Mouse (Mus musculus): ENCODE measurements at regions not wholly inside any gene's neighbourhood (a gene's known extent, or its start where the extent isn't known, plus 50 kb on each side); places are given as distances from the start of the nearest gene placed in this dataset.

DNA sequence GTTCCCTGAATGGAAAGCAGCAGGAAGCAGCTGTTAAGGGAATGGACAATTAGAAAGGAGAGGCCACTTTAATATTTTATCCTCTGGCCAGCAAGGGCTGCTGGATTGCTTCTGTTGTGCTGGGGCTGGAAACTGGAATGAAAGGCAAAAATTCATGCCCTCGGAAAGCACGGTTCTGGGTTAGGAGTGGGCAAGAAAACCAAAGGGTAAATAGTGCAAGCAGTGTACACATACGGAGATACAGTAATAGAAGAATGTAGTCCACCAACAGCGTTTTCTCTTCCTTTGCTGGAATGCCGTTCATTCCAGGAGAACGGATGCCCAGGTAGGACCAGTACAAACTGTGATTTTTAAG is 50.8 kb upstream of the Zfr start:
- no peak for ATAC-seq
- Histone ChIP-seq H3K9ac (replicated peaks; ENCODE audit: low read length) (no peak overlapping the region), H3K36me3 (ENCODE audit: insufficient read depth, low read length) (no peaks in the 10 kb centered on the region), H3K4me1 (ENCODE audit: insufficient read depth, low read length) (no peaks in the 10 kb centered on the region), H3K27me3 (ENCODE audit: insufficient read depth, low read length) (no peaks in the 10 kb centered on the region), H3K27ac (peak overlapping the region; percentile 69), H3K4me3 (ENCODE audit: low read length) (no peak overlapping the region), H3K9me3 (ENCODE audit: low read length) (0 out of 2 replicates have a peak, but pooled peaks cover 3% of the 10 kb centered on the region), H3K4me2 (ENCODE audit: low read depth, low read length) (0 out of 2 replicates have a peak overlapping the region, but pooled peaks have one; percentile 27)
- no peak for TF ChIP-seq CTCF (IDR thresholded peaks at IDR 0.05; ENCODE audit: low read depth)
- no peak for DNase-seq (ENCODE audit: low spot score)
- 34% methylated on average over 6 of the region's 6 CpGs for WGBS

GRCm38 (mm10) chr15:12066176-12066856 is 51.3 kb upstream of the Zfr start:
- Histone ChIP-seq H3K36me3 (ENCODE audit: insufficient read depth, low read length) (no peaks in the 10 kb centered on the region), H3K4me3 (ENCODE audit: low read length) (no peak overlapping the region), H3K9ac (replicated peaks; ENCODE audit: low read length) (no peak overlapping the region), H3K27me3 (ENCODE audit: insufficient read depth, low read length) (no peaks in the 10 kb centered on the region), H3K4me2 (ENCODE audit: low read depth, low read length) (peak overlapping the region; percentile 27; the same call in 1 of the 2 replicates), H3K27ac (peak overlapping the region; percentile 69), H3K4me1 (ENCODE audit: insufficient read depth, low read length) (no peaks in the 10 kb centered on the region), H3K9me3 (ENCODE audit: low read length) (no peaks in the 10 kb centered on the region)
- peak; percentile 90 for ATAC-seq
- peak; percentile 87 for DNase-seq (ENCODE audit: low spot score)
- TF ChIP-seq CTCF (IDR thresholded peaks at IDR 0.05; ENCODE audit: low read depth), result no peak
- WGBS, result 16% methylated on average over 14 of the region's 14 CpGs

- Histone ChIP-seq H3K9ac (replicated peaks; ENCODE audit: low read length) (no peak overlapping the region), H3K4me3 (ENCODE audit: low read length) (no peak overlapping the region), H3K9me3 (ENCODE audit: low read length) (no peaks in the 10 kb centered on the region), H3K36me3 (ENCODE audit: insufficient read depth, low read length) (no peaks in the 10 kb centered on the region), H3K27me3 (ENCODE audit: insufficient read depth, low read length) (no peaks in the 10 kb centered on the region), H3K4me2 (ENCODE audit: low read depth, low read length) (no peak overlapping the region), H3K27ac (no peak overlapping the region), H3K4me1 (ENCODE audit: insufficient read depth, low read length) (no peaks in the 10 kb centered on the region)
- 67% methylated on average over 3 of the region's 3 CpGs for WGBS
- ATAC-seq, result no peak
- DNase-seq (ENCODE audit: low spot score), result no peak
- no peak for TF ChIP-seq CTCF (IDR thresholded peaks at IDR 0.05; ENCODE audit: low read depth)
Measured at GRCm38 (mm10) chr15:12054870-12055269, 58.1 kb upstream of the Sub1 start.

DNA sequence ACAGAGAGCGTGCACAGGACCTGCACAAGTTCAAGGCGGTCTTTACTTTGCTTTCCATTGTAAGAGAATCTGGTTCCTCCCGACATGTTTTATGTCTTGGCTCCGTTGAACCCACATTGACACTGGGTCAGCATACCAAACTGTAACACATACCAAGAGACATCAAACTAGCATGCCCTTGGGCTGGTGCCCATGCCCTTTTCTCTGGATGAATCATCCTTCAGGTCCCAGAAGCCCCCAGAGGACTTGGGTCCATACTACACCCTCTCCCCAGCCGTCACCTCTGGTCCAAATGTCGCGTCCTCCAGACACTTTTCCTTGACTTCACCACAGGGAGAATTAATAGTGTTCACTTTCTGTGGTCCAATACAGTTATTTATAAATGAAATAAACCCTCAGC is 56.8 kb upstream of the Sub1 start:
- H3K4me3 ChIP-seq (ENCODE audit: low read length), result no peak overlapping the region
- TF ChIP-seq CTCF (IDR thresholded peaks at IDR 0.05; ENCODE audit: low read depth), result no peak
- DNase-seq (ENCODE audit: low spot score) (no peak), ATAC-seq (no peak)
- H3K9ac ChIP-seq (replicated peaks; ENCODE audit: low read length), result no peak overlapping the region
- H3K4me2 ChIP-seq (ENCODE audit: low read depth, low read length), result no peak overlapping the region
- H3K27me3 ChIP-seq (ENCODE audit: insufficient read depth, low read length), result no peaks in the 10 kb centered on the region
- H3K27ac ChIP-seq, result no peak overlapping the region
- H3K4me1 ChIP-seq (ENCODE audit: insufficient read depth, low read length), result no peaks in the 10 kb centered on the region
- no peaks in the 10 kb centered on the region for H3K9me3 ChIP-seq (ENCODE audit: low read length)
- no peaks in the 10 kb centered on the region for H3K36me3 ChIP-seq (ENCODE audit: insufficient read depth, low read length)
- whole genome bisulfite sequencing, result 92% methylated on average over 7 of the region's 7 CpGs

GRCm38 (mm10) chr15:12048965-12049364 is 52.2 kb upstream of the Sub1 start:
- ATAC-seq (no peak), DNase-seq (ENCODE audit: low spot score) (no peak)
- no peak overlapping the region for H3K4me3 ChIP-seq (ENCODE audit: low read length)
- H3K27me3 ChIP-seq (ENCODE audit: insufficient read depth, low read length), result no peaks in the 10 kb centered on the region
- H3K9me3 ChIP-seq (ENCODE audit: low read length), result no peaks in the 10 kb centered on the region
- no peak overlapping the region for H3K9ac ChIP-seq (replicated peaks; ENCODE audit: low read length)
- 94% methylated on average over 10 of the region's 10 CpGs for WGBS
- H3K27ac ChIP-seq, result no peak overlapping the region
- TF ChIP-seq CTCF (IDR thresholded peaks at IDR 0.05; ENCODE audit: low read depth), result no peak
- no peaks in the 10 kb centered on the region for H3K36me3 ChIP-seq (ENCODE audit: insufficient read depth, low read length)
- no peak overlapping the region for H3K4me2 ChIP-seq (ENCODE audit: low read depth, low read length)
- H3K4me1 ChIP-seq (ENCODE audit: insufficient read depth, low read length), result no peaks in the 10 kb centered on the region

DNA sequence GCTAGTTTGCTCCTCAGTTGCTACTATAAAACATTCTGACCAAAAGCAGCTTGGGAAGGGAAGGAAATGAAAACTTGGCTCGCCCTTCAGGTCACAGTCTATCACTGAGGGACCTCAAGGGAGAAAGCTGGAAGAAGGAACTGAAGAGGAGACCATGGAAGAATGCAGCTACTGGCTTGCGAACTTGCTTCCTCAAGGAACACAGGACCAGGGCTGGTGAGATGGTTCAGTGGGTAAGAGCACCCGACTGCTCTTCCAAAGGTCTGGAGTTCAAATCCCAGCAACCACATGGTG is 51.4 kb upstream of the Sub1 start:
- TF ChIP-seq CTCF (IDR thresholded peaks at IDR 0.05; ENCODE audit: low read depth), result no peak
- H3K4me3 ChIP-seq (ENCODE audit: low read length), result no peak overlapping the region
- no peak overlapping the region for H3K9ac ChIP-seq (replicated peaks; ENCODE audit: low read length)
- H3K27me3 ChIP-seq (ENCODE audit: insufficient read depth, low read length), result no peaks in the 10 kb centered on the region
- H3K27ac ChIP-seq, result no peak overlapping the region
- ATAC-seq (no peak), DNase-seq (ENCODE audit: low spot score) (no peak)
- H3K4me1 ChIP-seq (ENCODE audit: insufficient read depth, low read length), result no peaks in the 10 kb centered on the region
- no peak overlapping the region for H3K4me2 ChIP-seq (ENCODE audit: low read depth, low read length)
- no peaks in the 10 kb centered on the region for H3K36me3 ChIP-seq (ENCODE audit: insufficient read depth, low read length)
- H3K9me3 ChIP-seq (ENCODE audit: low read length), result no peaks in the 10 kb centered on the region
- WGBS, result 91% methylated on average over 3 of the region's 3 CpGs

- Histone ChIP-seq H3K4me3 (ENCODE audit: low read length) (no peak overlapping the region), H3K4me1 (ENCODE audit: insufficient read depth, low read length) (no peaks in the 10 kb centered on the region), H3K9me3 (ENCODE audit: low read length) (no peaks in the 10 kb centered on the region), H3K4me2 (ENCODE audit: low read depth, low read length) (no peak overlapping the region), H3K27me3 (ENCODE audit: insufficient read depth, low read length) (no peaks in the 10 kb centered on the region), H3K36me3 (ENCODE audit: insufficient read depth, low read length) (no peaks in the 10 kb centered on the region), H3K9ac (replicated peaks; ENCODE audit: low read length) (no peak overlapping the region), H3K27ac (no peak overlapping the region)
- WGBS, result 86% methylated on average over 18 of the region's 18 CpGs
- peak; percentile 87 for ATAC-seq
- TF ChIP-seq CTCF (IDR thresholded peaks at IDR 0.05; ENCODE audit: low read depth), result no peak
- DNase-seq (ENCODE audit: low spot score), result peak; percentile 54
Measured at GRCm38 (mm10) chr15:12047349-12048213, 50.8 kb upstream of the Sub1 start.
